Comparison of ENCODE assay signal across 8 mouse cellular contexts in the genomic region with DNA sequence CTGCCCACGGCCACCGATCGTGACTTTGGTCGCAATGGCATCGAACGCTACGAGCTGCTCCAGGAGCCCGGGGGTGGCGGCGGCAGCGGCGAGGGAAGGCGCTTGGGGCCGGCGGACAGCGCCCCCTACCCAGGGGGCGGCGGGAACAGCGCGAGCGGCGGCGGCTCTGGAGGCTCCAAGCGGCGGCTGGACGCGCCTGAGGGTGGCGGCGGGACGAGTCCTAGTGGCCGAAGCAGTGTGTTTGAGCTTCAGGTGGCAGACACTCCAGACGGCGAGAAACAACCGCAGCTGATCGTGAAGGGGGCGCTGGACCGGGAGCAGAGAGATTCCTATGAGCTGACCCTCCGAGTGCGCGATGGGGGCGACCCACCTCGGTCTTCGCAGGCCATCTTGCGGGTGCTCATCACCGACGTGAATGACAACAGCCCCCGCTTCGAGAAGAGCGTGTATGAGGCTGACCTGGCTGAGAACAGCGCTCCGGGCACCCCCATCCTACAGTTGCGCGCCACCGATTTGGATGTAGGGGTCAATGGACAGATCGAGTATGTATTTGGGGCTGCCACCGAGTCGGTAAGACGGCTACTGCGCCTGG. TPM values are rescaled to one million over a fixed set of nuclear protein-coding genes. Genes with fewer than 3 reads are reported as not detected.
DNase-seq lines count a peak whose midpoint lies in the region; ATAC-seq and TF ChIP-seq lines count a peak whose summit lies in the region.

No protein-coding gene starts in this region.

- DNase-seq in spleen, adult 2 months (ENCODE audit: low read depth in 1 of 2, low spot score in 2 of 2): no peak
- DNase-seq in spleen, adult 18-20 months: no peak
- DNase-seq in embryonic facial prominence, embryonic 14.5 days (ENCODE audit: low spot score): peak; percentile 64
- DNase-seq in kidney, postnatal 25 days: peak; percentile 27 to 71
- DNase-seq in lung, embryonic 14.5 days: peak; percentile 72
- peak; percentile 84 for DNase-seq in retina, embryonic 14.5 days (ENCODE audit: low spot score)
- peak; percentile 45 for DNase-seq in yolk sac, embryonic 10.5 days (ENCODE audit: low spot score)

- H3K27me3 ChIP-seq in spleen, adult 2 months (ENCODE audit: control insufficient read depth, insufficient read depth, low read length): peaks cover 27% of the 10 kb centered on the region
- peaks cover 10% of the 10 kb centered on the region for H3K27me3 ChIP-seq in embryonic facial prominence, embryonic 14.5 days (replicated peaks; ENCODE audit: control insufficient read depth, insufficient read depth, low read length)
- H3K27me3 ChIP-seq in heart, embryonic 14.5 days (ENCODE audit: control insufficient read depth, insufficient read depth, low read length): no peaks in the 10 kb centered on the region
- H3K27me3 ChIP-seq in lung, embryonic 14.5 days (ENCODE audit: insufficient read depth, low read length): peaks cover 21% of the 10 kb centered on the region

- TF ChIP-seq CTCF in spleen, adult 2 months (IDR thresholded peaks at IDR 0.05; ENCODE audit: extremely low read depth, insufficient read depth, insufficient read length, insufficient replicate concordance): no peak
- peak; percentile 30; the same call in 1 of the 2 replicates for TF ChIP-seq CTCF in lung, embryonic 14.5 days (IDR thresholded peaks at IDR 0.05; ENCODE audit: low read depth)

- no peaks in the 10 kb centered on the region for H3K9me3 ChIP-seq in embryonic facial prominence, embryonic 14.5 days (ENCODE audit: control insufficient read depth, low read length)
- H3K9me3 ChIP-seq in heart, embryonic 14.5 days (ENCODE audit: control insufficient read depth, low read length): no peaks in the 10 kb centered on the region
- H3K9me3 ChIP-seq in lung, embryonic 14.5 days (ENCODE audit: low read depth, low read length): no peaks in the 10 kb centered on the region

- H3K4me2 ChIP-seq in embryonic facial prominence, embryonic 14.5 days (ENCODE audit: low read depth, low read length): peak overlapping the region; percentile 86
- peak overlapping the region; percentile 85 for H3K4me2 ChIP-seq in heart, embryonic 14.5 days (ENCODE audit: low read length)
- peak overlapping the region; percentile 94 for H3K4me2 ChIP-seq in lung, embryonic 14.5 days

- peak overlapping the region; percentile 39; the same call in 1 of the 2 replicates for H3K4me3 ChIP-seq in spleen, adult 2 months (ENCODE audit: extremely low read depth, insufficient read depth, insufficient read length)
- peak overlapping the region; percentile 73 for H3K4me3 ChIP-seq in embryonic facial prominence, embryonic 14.5 days (ENCODE audit: low read depth, low read length)
- peak overlapping the region; percentile 51 to 79 for H3K4me3 ChIP-seq in heart, embryonic 14.5 days (ENCODE audit: control insufficient read depth in 1 of 2, insufficient read depth in 1 of 2, low read depth in 1 of 2, low read length in 2 of 2)
- peak overlapping the region; percentile 60 for H3K4me3 ChIP-seq in lung, embryonic 14.5 days (ENCODE audit: low read depth, low read length)

- H3K36me3 ChIP-seq in spleen, adult 2 months (ENCODE audit: control insufficient read depth, insufficient read depth, low read length): no peaks in the 10 kb centered on the region
- H3K36me3 ChIP-seq in embryonic facial prominence, embryonic 14.5 days (ENCODE audit: control insufficient read depth, insufficient read depth, low read length): no peaks in the 10 kb centered on the region
- 0 out of 2 replicates have a peak, but pooled peaks cover 3% of the 10 kb centered on the region for H3K36me3 ChIP-seq in heart, embryonic 14.5 days (ENCODE audit: control insufficient read depth, insufficient read depth, low read length)
- H3K36me3 ChIP-seq in lung, embryonic 14.5 days (ENCODE audit: insufficient read depth): no peaks in the 10 kb centered on the region

- 3% methylated on average over 59 of the region's 59 CpGs for WGBS in spleen, adult 2 months
- under 1% methylated on average over 34 of the region's 59 CpGs for WGBS in embryonic facial prominence, embryonic 14.5 days
- WGBS in heart, embryonic 14.5 days: under 1% methylated on average over 59 of the region's 59 CpGs
- WGBS in lung, embryonic 14.5 days: under 1% methylated on average over 59 of the region's 59 CpGs

- no peak overlapping the region for H3K27ac ChIP-seq in spleen, adult 2 months (ENCODE audit: insufficient read depth, low read length)
- no peak overlapping the region for H3K27ac ChIP-seq in embryonic facial prominence, embryonic 14.5 days (replicated peaks; ENCODE audit: low read depth, low read length)
- peak overlapping the region; percentile 97 to 98 for H3K27ac ChIP-seq in heart, embryonic 14.5 days (replicated peaks in 1 of 2; ENCODE audit: control insufficient read depth in 1 of 2, insufficient read depth in 1 of 2, low read depth in 2 of 2, low read length in 2 of 2)
- H3K27ac ChIP-seq in lung, embryonic 14.5 days (ENCODE audit: low read depth): no peak overlapping the region

- H3K4me1 ChIP-seq in spleen, adult 2 months (ENCODE audit: control insufficient read depth, insufficient read depth, insufficient read length): peaks cover 8% of the 10 kb centered on the region
- peaks cover 14% of the 10 kb centered on the region for H3K4me1 ChIP-seq in embryonic facial prominence, embryonic 14.5 days (ENCODE audit: control insufficient read depth, insufficient read depth, low read length)
- no peaks in the 10 kb centered on the region for H3K4me1 ChIP-seq in heart, embryonic 14.5 days (ENCODE audit: control insufficient read depth in 2 of 2, insufficient read depth in 2 of 2, low read length in 2 of 2)
- no peaks in the 10 kb centered on the region for H3K4me1 ChIP-seq in lung, embryonic 14.5 days (ENCODE audit: insufficient read depth)

- H3K9ac ChIP-seq in embryonic facial prominence, embryonic 14.5 days (ENCODE audit: low read depth, low read length): peak overlapping the region; percentile 75
- peak overlapping the region; percentile 83 for H3K9ac ChIP-seq in heart, embryonic 14.5 days (ENCODE audit: low read length)
- peak overlapping the region; percentile 67; the same call in 1 of the 2 replicates for H3K9ac ChIP-seq in lung, embryonic 14.5 days

- TF ChIP-seq POLR2A in spleen, adult 2 months (IDR thresholded peaks at IDR 0.05; ENCODE audit: low read depth, low read length): no peak

- no peak for ATAC-seq in embryonic facial prominence, embryonic 14.5 days (ENCODE audit: low read depth)
- ATAC-seq in heart, embryonic 14.5 days (ENCODE audit: insufficient number of reproducible peaks, insufficient read depth, low FRiP score, low read depth): no peak
- ATAC-seq in lung, embryonic 14.5 days (ENCODE audit: insufficient read depth): no peak

RNA-seq across cellular contexts. Expression of gene Pcdh7, which starts 1.9 kb away (rescaled TPM):
- polyA plus RNA-seq in spleen, adult 2 months (2012; rRNA removed): 2.3 and 2.8 TPM in 2 replicates
- polyA plus RNA-seq in embryonic facial prominence, embryonic 14.5 days (2014; fragmentation: Nextera tagmentation; extraction: Ambion mirVana): 14.0 TPM in 2 replicates
- 32.9 and 35.6 TPM in 2 replicates for polyA plus RNA-seq in heart, embryonic 14.5 days (2014; fragmentation: Nextera tagmentation; extraction: Ambion mirVana)
- polyA plus RNA-seq in lung, embryonic 14.5 days (2014; fragmentation: Nextera tagmentation; extraction: Ambion mirVana): 4.1 and 4.5 TPM in 2 replicates

Comparison
In these comparisons a context has a peak if more than half of its experiments do, and no peak if none do; other contexts are left out.
1. DNase-seq: peak in embryonic facial prominence, embryonic 14.5 days (single experiment), kidney, postnatal 25 days (2 of 2), lung, embryonic 14.5 days (single experiment), retina, embryonic 14.5 days (single experiment) and yolk sac, embryonic 10.5 days (single experiment); none in spleen, adult 2 months (0 of 2) and spleen, adult 18-20 months (0 of 2).
2. H3K27ac ChIP-seq: peak in heart, embryonic 14.5 days (2 of 2); none in spleen, adult 2 months (single experiment), embryonic facial prominence, embryonic 14.5 days (single experiment) and lung, embryonic 14.5 days (single experiment).
3. Peak in every context shown above with its lines, with median percentiles within 50 percentile points of each other: H3K4me3 ChIP-seq, H3K4me2 ChIP-seq and H3K9ac ChIP-seq.